Mouse (Mus musculus) layer of hippocampus, adult 9-10 months (tissue): ENCODE measurements at regions not wholly inside any gene's neighbourhood (a gene's known extent, or its start where the extent isn't known, plus 50 kb on each side); places are given as distances from the start of the nearest gene placed in this dataset.

Source experiments
- DNase-seq: peaks from one replicate; pipeline ENCODE4 v3.0.0; 2022; ENCODE audit warnings: low spot score

- peak; percentile 16 for DNase-seq
Observed at GRCm38 (mm10) chr3:118248768-118249167, 313.2 kb upstream of the Dpyd start.

- no peak for DNase-seq
Observed at GRCm38 (mm10) chr3:118275917-118276316, 286.0 kb upstream of the Dpyd start.

GRCm38 (mm10) chr3:118278274-118278673 is 283.7 kb upstream of the Dpyd start:
- peak; percentile 2 for DNase-seq

- DNase-seq = no peak
Observed at GRCm38 (mm10) chr3:118286946-118287345, 275.0 kb upstream of the Dpyd start.

GRCm38 (mm10) chr3:118325111-118325510 is 236.8 kb upstream of the Dpyd start:
- peak; percentile 11 for DNase-seq

GRCm38 (mm10) chr3:118328237-118328636 is 233.7 kb upstream of the Dpyd start:
- no peak for DNase-seq

GRCm38 (mm10) chr3:118329132-118329674 is 232.7 kb upstream of the Dpyd start:
- no peak for DNase-seq

- DNase-seq = no peak
Observed at GRCm38 (mm10) chr3:118331559-118331958, 230.4 kb upstream of the Dpyd start.

- DNase-seq = no peak
Observed at GRCm38 (mm10) chr3:118338716-118339115, 223.2 kb upstream of the Dpyd start.

- peak; percentile 63 for DNase-seq
Observed at GRCm38 (mm10) chr3:118361741-118362141, 200.2 kb upstream of the Dpyd start.
